Mouse (Mus musculus): ENCODE results near the gene Lin7b. TPM values are rescaled to one million over a fixed set of nuclear protein-coding genes. Genes with fewer than 3 reads are reported as not detected.

Lin7b gene
- polyA plus RNA-seq, 1 experiment from 2014 or later = 1.2 TPM

DNA sequence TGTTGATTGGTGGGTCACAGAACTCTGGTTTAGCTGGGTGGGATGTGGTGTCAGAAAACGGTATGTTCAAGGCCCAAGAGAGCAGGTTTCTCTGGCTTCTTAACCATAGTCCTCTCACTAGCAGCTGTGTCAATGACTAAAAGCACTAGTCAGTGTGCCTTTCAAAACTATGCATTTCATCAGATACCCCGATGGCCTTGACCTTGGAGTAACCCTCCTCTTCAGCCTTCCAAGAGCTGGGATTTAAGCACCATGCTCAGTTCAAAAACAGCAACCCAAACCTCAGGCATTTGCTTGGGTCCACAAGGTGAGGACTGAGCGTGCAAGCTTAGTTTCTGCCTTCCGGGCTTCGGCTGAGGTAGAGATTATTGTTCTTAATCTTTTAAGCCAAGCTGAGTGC lies 2.0 kb upstream of the Lin7b start:
- WGBS = 85% methylated on average over 5 of the region's 5 CpGs
- peaks cover 59% of the 10 kb centered on the region for H3K36me3 ChIP-seq (replicated peaks)
- no peak overlapping the region for H3K27ac ChIP-seq (replicated peaks)

DNA sequence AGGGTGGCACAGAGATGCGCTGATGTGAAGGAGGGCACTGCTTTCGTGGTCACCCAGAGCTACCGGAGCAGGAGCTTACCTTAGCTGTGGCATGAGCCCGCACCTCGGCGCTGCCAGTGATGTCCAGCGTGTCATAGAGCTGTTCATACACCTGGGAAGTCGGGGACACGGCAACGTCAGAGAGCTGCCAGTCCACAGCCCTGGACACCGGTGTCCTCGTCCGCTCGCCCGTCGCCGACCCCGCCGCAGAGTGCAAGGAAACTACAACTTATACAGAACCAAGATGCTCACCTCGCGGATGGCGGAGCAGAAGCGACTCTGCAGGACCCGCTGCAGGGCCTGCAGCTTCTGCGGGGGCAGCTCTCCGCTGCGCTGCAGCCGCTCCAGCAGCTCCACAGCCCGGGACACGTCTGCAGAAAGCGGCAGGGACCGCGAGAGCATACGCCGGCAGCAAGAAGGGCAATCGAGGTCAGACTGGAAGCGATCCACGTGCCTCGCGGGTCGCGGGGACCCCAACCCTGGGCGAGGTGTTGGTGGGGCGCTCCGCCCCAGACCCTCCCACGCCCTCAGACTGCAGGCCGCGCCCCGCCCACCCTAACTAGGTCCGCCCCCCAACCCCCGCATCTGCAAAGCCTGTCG lies 428 bp downstream of the Lin7b start:
- Histone ChIP-seq H3K4me3 (peak overlapping the region; percentile 63), H3K4me1 (peaks cover 46% of the 10 kb centered on the region), H3K9me3 (no peaks in the 10 kb centered on the region), H3K36me3 (replicated peaks) (peaks cover 36% of the 10 kb centered on the region), H3K27ac (replicated peaks) (peak overlapping the region; percentile 27; the same call in 1 of the 2 replicates), H3K27me3 (replicated peaks; ENCODE audit: low read depth, poor library complexity, severe bottlenecking) (peaks cover 50% of the 10 kb centered on the region)
- WGBS = 9% methylated on average over 52 of the region's 52 CpGs
- DNase-seq (ENCODE audit: low spot score) = peak; percentile 37

More for the DNA sequence above, 2.0 kb upstream of the Lin7b start:
- H3K4me1 ChIP-seq = peaks cover 31% of the 10 kb centered on the region
- no peaks in the 10 kb centered on the region for H3K9me3 ChIP-seq
- no peak for DNase-seq (ENCODE audit: low spot score)
- H3K4me3 ChIP-seq = no peak overlapping the region
- peaks cover 31% of the 10 kb centered on the region for H3K27me3 ChIP-seq (replicated peaks; ENCODE audit: low read depth, poor library complexity, severe bottlenecking)

DNA sequence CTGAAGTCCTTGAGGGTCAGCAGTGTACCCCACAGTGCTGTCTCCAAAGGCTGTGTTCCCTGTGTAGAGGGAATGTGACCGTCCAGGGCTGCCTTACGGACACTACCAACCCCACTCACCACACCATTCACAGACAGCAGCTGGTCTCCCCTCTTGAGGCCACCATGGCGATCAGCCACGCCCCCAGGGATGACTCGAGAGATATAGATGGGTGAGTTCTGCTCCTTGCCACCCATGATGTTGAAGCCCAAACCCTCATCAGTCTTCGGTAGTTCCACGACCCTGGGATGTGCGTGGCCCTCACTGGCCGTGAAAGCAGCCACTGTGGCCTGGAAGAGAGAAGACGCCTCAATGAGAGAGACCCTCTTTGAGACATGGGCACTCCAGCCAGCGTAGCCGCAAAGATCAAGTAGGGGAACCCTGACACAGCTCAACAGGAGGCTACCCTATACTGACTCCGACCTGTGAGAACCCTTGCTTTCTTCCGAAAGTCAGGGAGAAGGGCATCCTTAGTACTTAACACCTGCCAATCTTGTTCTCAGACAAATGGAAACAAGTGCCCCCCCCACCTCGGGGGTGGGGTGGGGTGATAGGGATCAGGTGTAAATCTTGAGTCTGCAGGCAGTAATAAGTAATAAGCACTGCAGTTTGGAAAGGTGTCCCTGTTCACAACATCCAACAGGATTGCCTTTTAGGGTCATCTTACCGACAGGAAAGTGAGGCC lies 1.2 kb downstream of the Lin7b start:
- Histone ChIP-seq H3K9me3 (no peaks in the 10 kb centered on the region), H3K4me3 (peak overlapping the region; percentile 63), H3K36me3 (replicated peaks) (peaks cover 29% of the 10 kb centered on the region), H3K27ac (replicated peaks) (no peak overlapping the region), H3K27me3 (replicated peaks; ENCODE audit: low read depth, poor library complexity, severe bottlenecking) (peaks cover 57% of the 10 kb centered on the region), H3K4me1 (peaks cover 46% of the 10 kb centered on the region)
- DNase-seq (ENCODE audit: low spot score) = no peak
- WGBS = 73% methylated on average over 16 of the region's 16 CpGs

DNA sequence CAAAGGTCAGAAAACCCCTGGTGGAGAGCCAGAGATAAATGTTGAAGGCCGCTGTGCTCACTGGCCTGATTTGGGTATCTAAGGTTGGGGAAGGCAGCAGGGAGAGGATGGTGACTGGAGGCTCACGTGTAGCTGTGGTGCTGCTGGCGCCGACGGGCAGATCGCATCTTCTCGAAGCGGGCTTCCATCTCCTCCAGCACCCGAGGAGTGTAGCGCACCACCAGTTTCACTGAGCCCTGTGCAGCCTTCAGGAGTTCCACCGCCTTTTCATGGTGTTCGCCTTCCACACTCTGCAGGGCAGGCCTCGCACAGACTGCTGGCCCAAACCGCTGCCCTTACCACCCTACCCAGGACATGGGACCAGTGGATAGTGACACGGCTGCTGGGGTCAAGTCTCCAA lies 2.2 kb downstream of the Lin7b start:
- DNase-seq (ENCODE audit: low spot score) = no peak
- no peaks in the 10 kb centered on the region for H3K9me3 ChIP-seq
- peaks cover 46% of the 10 kb centered on the region for H3K4me1 ChIP-seq
- H3K27me3 ChIP-seq (replicated peaks; ENCODE audit: low read depth, poor library complexity, severe bottlenecking) = peaks cover 67% of the 10 kb centered on the region
- H3K4me3 ChIP-seq = peak overlapping the region; percentile 70
- H3K36me3 ChIP-seq (replicated peaks) = peaks cover 19% of the 10 kb centered on the region
- H3K27ac ChIP-seq (replicated peaks) = no peak overlapping the region
- WGBS = 77% methylated on average over 15 of the region's 15 CpGs

DNA sequence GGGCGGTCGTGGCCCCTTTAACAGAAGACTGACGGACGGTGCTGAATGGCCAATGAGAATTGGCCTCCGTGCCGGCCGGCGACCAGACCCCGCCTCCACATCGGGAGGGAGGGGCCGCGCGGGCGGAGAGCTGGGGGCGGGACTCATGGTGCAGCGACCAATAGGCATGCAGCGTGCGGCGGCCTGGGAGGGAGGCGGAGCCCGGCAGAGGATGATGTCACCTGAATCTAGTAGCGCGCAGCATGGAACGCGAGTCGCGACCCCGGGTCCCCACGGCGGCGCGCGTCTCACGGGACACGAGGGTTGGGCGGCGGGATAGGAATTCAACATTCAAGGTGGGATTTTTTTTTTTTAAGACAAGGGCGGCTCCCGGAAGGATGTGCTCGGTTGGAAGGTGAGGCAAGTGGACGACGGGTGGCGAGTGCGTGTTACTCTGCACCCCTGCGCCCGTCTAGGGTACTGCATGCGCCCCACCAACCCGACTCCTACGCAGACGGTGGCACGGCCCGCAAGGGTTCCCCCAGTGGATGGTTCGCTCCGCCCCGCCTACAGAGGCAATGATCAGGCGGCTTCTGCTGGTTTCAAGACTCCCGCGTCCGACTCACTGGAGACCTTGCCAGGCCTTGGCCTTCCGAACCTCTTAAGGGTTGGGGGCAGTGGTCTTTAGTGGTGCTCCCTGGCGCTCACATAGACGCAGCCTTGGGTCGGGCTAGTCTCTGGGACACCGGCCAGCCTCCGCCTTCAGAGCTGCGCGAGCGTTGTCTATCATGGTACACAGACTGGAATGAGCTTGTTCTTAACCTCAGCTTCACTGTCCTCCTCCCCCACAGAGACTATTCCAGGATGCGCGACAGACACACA lies 3.1 kb downstream of the Lin7b start:
- Histone ChIP-seq H3K4me1 (peaks cover 53% of the 10 kb centered on the region), H3K9me3 (no peaks in the 10 kb centered on the region), H3K27me3 (replicated peaks; ENCODE audit: low read depth, poor library complexity, severe bottlenecking) (peaks cover 77% of the 10 kb centered on the region), H3K36me3 (replicated peaks) (peaks cover 9% of the 10 kb centered on the region), H3K27ac (replicated peaks) (peak overlapping the region; percentile 81), H3K4me3 (peak overlapping the region; percentile 70)
- peak; percentile 99 for DNase-seq (ENCODE audit: low spot score)
- under 1% methylated on average over 70 of the region's 70 CpGs for WGBS

DNA sequence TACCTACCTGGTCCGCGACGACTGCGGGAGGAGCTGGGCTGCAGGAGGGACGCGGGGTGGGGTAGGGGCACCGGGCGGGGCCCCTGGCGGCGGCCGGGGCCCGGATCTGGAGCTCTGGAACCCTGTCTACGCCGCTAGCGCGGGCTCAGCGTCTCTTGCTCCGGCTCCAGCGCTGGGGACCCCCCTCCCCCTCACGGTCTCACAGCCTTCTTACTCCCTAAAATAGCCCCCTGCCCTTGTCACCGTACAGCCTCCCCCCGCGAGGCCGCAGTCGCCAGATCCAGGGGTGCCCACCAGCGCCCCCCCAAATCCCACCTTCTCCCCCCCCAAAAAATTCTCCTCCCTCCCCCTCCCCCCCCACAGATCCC lies 3.7 kb downstream of the Lin7b start, which contains the start of gene Ppfia3:
Ppfia3 (minus strand) TSS at position 368 of the 368 bp plus-strand sequence.
- Histone ChIP-seq H3K27me3 (replicated peaks; ENCODE audit: low read depth, poor library complexity, severe bottlenecking) (peaks cover 83% of the 10 kb centered on the region), H3K4me1 (peaks cover 58% of the 10 kb centered on the region), H3K36me3 (replicated peaks) (peaks cover 3% of the 10 kb centered on the region), H3K9me3 (no peaks in the 10 kb centered on the region), H3K4me3 (peak within 1 kb of the TSS; percentile 70), H3K27ac (replicated peaks) (peak within 1 kb of the TSS; percentile 81)
- WGBS = under 1% methylated on average over 26 of the region's 26 CpGs
- no peak for DNase-seq (ENCODE audit: low spot score)

DNA sequence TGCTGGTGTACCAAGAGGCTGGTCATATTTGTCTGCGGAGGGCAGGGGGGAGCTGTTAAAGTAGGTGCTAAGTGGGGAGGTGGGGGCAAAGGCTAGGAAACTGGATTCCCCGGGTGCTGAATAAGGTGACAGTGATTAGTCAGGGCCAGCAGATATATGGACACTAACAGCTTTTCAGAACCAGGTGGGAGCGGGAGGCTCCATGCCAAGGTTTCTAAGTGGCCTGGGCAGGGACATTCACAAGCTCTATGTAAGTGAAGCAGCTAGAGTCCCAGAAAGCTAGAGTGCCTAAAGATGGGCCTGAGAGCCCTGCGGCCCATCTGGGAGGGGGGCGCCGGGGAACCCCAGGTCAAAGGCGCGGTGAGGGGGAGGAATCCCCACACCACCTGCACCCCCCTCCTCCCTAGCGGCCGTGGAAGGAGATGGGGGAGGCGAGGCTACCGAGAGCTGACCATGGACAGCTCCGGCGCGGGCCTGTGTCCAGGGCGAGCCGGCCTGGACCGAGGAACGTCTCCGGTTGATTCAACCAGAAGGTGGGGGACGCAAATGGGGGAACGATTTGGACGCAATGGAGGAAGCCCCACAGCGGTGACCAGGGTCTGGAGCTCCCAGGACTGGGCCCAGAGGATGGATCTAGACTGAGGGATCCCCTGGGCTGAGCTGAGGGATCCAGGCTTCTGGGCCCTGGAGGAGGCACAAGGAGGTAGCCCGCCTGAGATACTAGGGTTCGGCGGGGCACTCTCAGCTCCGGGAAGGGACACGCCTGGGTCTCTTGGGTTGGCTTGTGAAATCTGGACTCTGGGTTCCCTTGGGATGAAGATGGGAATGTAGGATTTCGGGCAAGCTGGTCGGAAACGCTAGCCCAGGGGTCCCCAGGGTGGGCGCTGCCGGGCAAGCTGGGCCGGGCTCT lies 4.4 kb downstream of the Lin7b start:
- peak; percentile 72 for DNase-seq (ENCODE audit: low spot score)
- Histone ChIP-seq H3K27me3 (replicated peaks; ENCODE audit: low read depth, poor library complexity, severe bottlenecking) (peaks cover 89% of the 10 kb centered on the region), H3K4me3 (peak overlapping the region; percentile 70), H3K36me3 (replicated peaks) (no peaks in the 10 kb centered on the region), H3K9me3 (no peaks in the 10 kb centered on the region), H3K4me1 (peaks cover 56% of the 10 kb centered on the region), H3K27ac (replicated peaks) (peak overlapping the region; percentile 81)
- 3% methylated on average over 35 of the region's 35 CpGs for WGBS

DNA sequence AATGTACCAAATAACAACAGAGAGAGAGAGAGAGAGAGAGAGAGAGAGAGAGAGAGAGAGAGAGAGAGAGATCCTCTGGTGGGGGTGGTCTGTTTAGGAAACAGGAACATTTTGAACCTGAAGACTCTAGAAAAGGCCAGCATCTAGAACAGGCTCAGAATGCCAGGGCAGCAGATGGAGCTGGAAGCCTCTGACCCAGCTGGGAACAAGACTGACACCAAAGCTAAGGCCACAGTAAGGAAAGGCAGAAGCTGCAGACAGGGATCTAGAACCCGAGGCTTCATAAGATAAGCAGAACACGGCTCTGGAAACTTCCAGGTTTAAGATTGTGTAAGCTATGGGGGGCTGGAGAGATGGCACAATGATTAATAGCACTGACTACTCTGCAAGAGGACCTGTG lies 6.4 kb downstream of the Lin7b start:
- DNase-seq (ENCODE audit: low spot score) = no peak
- Histone ChIP-seq H3K9me3 (no peaks in the 10 kb centered on the region), H3K36me3 (replicated peaks) (no peaks in the 10 kb centered on the region), H3K4me3 (no peak overlapping the region), H3K27ac (replicated peaks) (no peak overlapping the region), H3K27me3 (replicated peaks; ENCODE audit: low read depth, poor library complexity, severe bottlenecking) (peaks cover 86% of the 10 kb centered on the region), H3K4me1 (peaks cover 41% of the 10 kb centered on the region)
- 84% methylated on average over 2 of the region's 2 CpGs for WGBS

DNA sequence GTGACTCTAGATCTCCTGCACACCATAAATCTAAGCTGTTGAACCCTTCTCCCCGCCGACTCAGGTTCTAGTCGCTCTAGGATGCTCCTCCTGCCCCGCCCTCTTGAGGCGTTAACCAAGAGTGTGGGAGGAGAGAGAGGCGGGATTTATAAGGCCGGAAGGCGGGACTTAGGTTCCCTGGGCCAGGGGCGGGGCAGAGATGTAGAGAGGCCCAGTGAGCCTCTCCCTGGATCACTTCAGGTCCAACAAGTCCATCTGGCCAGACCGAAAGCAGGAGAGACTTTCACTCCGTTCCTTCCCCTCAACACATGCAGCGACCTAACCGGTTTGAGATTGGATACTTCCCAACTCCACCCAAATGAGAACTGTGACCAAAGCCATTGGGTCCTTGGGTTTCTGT lies 7.6 kb downstream of the Lin7b start:
- Histone ChIP-seq H3K9me3 (no peaks in the 10 kb centered on the region), H3K27ac (replicated peaks) (no peak overlapping the region), H3K4me3 (peak overlapping the region; percentile 64), H3K4me1 (peaks cover 36% of the 10 kb centered on the region), H3K36me3 (replicated peaks) (no peaks in the 10 kb centered on the region), H3K27me3 (replicated peaks; ENCODE audit: low read depth, poor library complexity, severe bottlenecking) (peaks cover 76% of the 10 kb centered on the region)
- DNase-seq (ENCODE audit: low spot score) = peak; percentile 60
- 4% methylated on average over 13 of the region's 13 CpGs for WGBS

DNA sequence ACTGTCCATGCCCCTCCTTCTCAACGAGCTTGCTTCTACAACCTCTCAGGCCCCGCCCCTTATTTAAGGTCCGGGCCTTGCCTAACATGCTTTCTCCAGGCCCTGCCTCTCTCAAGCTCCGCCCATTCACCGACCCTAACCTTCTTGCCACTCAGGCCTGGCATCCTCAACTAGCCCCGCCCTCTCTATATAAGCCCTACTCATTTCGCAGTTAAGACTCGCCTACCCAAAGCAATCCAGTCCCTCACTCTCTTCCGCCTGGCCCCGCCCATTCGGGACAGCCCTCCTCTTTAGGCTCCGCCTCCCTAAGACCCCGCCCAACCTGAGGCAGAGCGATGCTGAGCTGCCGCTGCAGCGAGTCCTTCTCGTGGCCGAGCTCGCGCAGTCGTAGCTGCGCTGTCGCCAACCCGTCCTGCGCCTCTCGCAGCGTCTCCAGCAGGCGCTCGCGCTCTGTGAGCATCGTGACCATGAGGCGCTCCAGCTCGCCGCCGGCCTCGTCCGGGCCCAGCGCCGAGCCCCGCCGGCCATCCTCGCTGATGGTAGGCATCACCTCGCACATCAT lies 9.1 kb downstream of the Lin7b start:
- Histone ChIP-seq H3K36me3 (replicated peaks) (no peaks in the 10 kb centered on the region), H3K9me3 (no peaks in the 10 kb centered on the region), H3K4me3 (peak overlapping the region; percentile 64), H3K27me3 (replicated peaks; ENCODE audit: low read depth, poor library complexity, severe bottlenecking) (peaks cover 74% of the 10 kb centered on the region), H3K4me1 (peaks cover 27% of the 10 kb centered on the region), H3K27ac (replicated peaks) (peak overlapping the region; percentile 66)
- under 1% methylated on average over 43 of the region's 43 CpGs for WGBS
- peak; percentile 90 for DNase-seq (ENCODE audit: low spot score)

DNA sequence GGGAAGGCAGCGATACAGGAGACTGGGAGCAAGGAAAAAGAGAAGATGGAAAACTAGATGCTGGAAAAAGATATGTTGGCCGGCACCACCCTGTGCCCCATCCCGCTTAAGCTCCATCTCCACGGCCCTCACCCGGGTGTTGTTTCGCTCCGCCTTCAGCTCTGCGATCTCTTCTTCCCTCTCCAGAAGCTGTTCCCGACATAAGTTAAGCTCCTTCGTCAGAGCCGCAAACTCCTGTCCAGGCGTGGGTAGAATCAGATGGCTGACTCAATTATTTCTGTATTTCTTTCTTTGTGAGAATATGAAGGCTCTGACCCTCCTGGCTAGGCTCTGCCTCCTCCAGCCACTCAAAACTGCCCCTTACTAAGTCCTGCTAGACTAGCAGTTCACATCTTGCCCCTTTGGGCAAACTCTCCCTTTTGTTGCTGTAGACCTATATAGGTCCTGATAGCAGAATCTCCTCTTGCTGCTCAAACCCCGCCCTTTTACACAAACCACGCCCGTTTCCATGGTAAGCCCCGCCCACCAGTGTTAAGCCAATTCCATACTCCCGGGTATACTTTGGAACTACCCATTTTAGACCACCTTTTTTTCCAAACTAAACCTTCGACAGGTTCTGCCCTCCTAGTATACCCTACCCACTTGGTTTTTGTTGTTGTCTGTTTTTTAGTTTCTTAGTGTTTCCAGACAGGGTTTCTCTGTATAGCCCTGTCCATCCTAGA lies 9.8 kb downstream of the Lin7b start:
- H3K9me3 ChIP-seq = no peaks in the 10 kb centered on the region
- H3K4me1 ChIP-seq = peaks cover 19% of the 10 kb centered on the region
- H3K36me3 ChIP-seq (replicated peaks) = no peaks in the 10 kb centered on the region
- H3K27ac ChIP-seq (replicated peaks) = no peak overlapping the region
- DNase-seq (ENCODE audit: low spot score) = no peak
- H3K4me3 ChIP-seq = peak overlapping the region; percentile 64
- 54% methylated on average over 18 of the region's 18 CpGs for WGBS
- peaks cover 74% of the 10 kb centered on the region for H3K27me3 ChIP-seq (replicated peaks; ENCODE audit: low read depth, poor library complexity, severe bottlenecking)
